Mouse (Mus musculus) stomach, postnatal 0 days (tissue): ENCODE measurements around the gene Birc7.

ENCODE experiments used
- CTCF ChIP-seq: IDR thresholded peaks from 2 replicates; pipeline ENCODE4 v1.5.1; 2016; ENCODE audit warnings: antibody characterized with exemption, low read depth, mild to moderate bottlenecking, moderate library complexity
- EP300 ChIP-seq: optimal IDR thresholded peaks from 2 replicates; pipeline ENCODE3; 2016; ENCODE audit warnings: antibody characterized with exemption

DNA sequence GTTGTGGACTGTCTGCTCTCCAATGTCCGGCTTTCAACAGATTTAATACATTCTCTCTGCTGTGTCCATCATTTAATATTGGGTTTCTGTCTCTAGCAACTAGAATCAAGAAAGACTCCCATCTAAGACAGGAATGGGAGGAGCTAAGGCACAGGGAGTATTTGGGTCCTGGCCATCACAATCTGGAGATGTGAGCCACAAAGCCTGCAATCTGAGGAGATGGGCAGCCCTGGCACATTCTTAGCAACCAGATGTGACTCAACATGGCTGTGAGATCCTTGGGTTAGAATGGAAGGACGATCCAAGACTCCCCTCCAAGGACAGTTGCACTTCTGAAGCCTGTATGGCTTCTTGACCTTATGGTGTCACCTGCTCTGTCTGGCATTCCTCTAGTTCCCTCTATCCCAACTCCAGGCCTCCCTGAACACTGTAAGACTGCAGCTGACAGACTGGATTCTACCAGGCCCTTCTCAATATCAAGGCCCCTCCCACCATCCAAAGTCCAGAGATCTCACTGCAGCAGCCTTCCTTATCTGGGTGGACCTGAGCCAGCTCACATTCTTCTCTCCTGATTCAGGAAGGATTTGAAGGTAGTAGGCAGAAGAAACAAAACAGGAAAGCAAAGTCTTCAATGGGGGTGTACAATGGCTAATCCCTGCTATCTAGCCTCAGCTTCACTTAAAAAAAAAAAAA, 33.9 kb downstream of the Birc7 start:
- no peak for TF ChIP-seq EP300
- no peak for TF ChIP-seq CTCF
